In genomic region chr2:74720384-74720783, GRCm38 (mm10) we compare ENCODE assay signal across 1 mouse cellular context.
TF ChIP-seq lines count a peak whose summit lies in the region.

No protein-coding gene starts in this region.

TF ChIP-seq in CH12.LX, 34 proteins besides CTCF, POLR2A, EP300 and RAD21:
- peak; percentile 62 for TF ChIP-seq ZNF384 (IDR thresholded peaks at IDR 0.05; ENCODE audit: low read depth, low read length)
- TF ChIP-seq NELFE (IDR thresholded peaks at IDR 0.05; ENCODE audit: low read depth, low read length): no peak
- peak; percentile 74 for TF ChIP-seq ELF1 (IDR thresholded peaks at IDR 0.05; ENCODE audit: low read depth, low read length)
TF ChIP-seq in CH12.LX: peak in this region for 2.
